Comparison of ENCODE assay signal across 8 mouse cellular contexts in the genomic region with DNA sequence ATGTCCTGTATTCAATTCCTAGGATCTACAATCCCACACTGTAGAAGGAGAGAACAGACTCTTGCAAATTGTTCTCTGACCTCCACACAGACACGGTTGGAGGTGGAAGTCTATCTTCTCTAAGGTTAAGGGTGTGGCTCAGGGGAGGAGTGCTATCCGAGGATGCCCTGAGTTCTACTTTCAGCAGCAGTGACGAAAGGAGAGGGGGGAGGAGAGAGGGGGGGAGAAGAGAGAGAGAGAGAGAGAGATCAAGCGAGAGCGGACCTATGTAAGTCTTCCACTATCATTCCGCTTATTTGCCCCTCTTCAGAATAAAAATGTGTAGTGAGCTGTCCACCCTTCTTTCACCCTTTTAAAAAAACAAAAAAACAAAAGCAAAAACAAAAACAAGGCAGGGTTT. TPM values are rescaled to one million over a fixed set of nuclear protein-coding genes. Genes with fewer than 3 reads are reported as not detected.
DNase-seq lines count a peak whose midpoint lies in the region; ATAC-seq and TF ChIP-seq lines count a peak whose summit lies in the region.

No protein-coding gene starts in this region.

- no peaks in the 10 kb centered on the region for H3K36me3 ChIP-seq in kidney, embryonic 14.5 days (ENCODE audit: control insufficient read depth, insufficient read depth, low read length)
- H3K36me3 ChIP-seq in hindbrain, postnatal 0 days (ENCODE audit: insufficient read depth, low read length): no peaks in the 10 kb centered on the region
- no peaks in the 10 kb centered on the region for H3K36me3 ChIP-seq in midbrain, embryonic 14.5 days (ENCODE audit: control insufficient read depth, insufficient read depth, low read length)

- H3K4me1 ChIP-seq in kidney, embryonic 14.5 days (ENCODE audit: control insufficient read depth, insufficient read depth, low read length): 0 out of 2 replicates have a peak, but pooled peaks cover 9% of the 10 kb centered on the region
- peaks cover 6% of the 10 kb centered on the region; the same call in 1 of the 2 replicates for H3K4me1 ChIP-seq in brown adipose tissue, adult 24 weeks (ENCODE audit: control insufficient read depth, insufficient read depth, insufficient read length, low read length)
- 0 out of 2 replicates have a peak, but pooled peaks cover 4% of the 10 kb centered on the region for H3K4me1 ChIP-seq in hindbrain, postnatal 0 days (ENCODE audit: insufficient read depth, low read length)
- H3K4me1 ChIP-seq in midbrain, embryonic 14.5 days (ENCODE audit: control insufficient read depth, insufficient read depth, low read length): 0 out of 2 replicates have a peak, but pooled peaks cover 5% of the 10 kb centered on the region

- H3K4me3 ChIP-seq in kidney, embryonic 14.5 days (ENCODE audit: low read length): peak overlapping the region; percentile 70
- peak overlapping the region; percentile 69 for H3K4me3 ChIP-seq in brown adipose tissue, adult 24 weeks (ENCODE audit: insufficient read depth, low read depth, low read length)
- H3K4me3 ChIP-seq in hindbrain, postnatal 0 days (ENCODE audit: low read length): peak overlapping the region; percentile 49
- peak overlapping the region; percentile 66 for H3K4me3 ChIP-seq in midbrain, embryonic 14.5 days (replicated peaks; ENCODE audit: low read depth, low read length)

- H3K9ac ChIP-seq in kidney, embryonic 14.5 days (ENCODE audit: low read depth, low read length): no peak overlapping the region
- H3K9ac ChIP-seq in hindbrain, postnatal 0 days (replicated peaks; ENCODE audit: low read length): peak overlapping the region; percentile 46; the same call in 1 of the 2 replicates
- peak overlapping the region; percentile 29; the same call in 1 of the 2 replicates for H3K9ac ChIP-seq in midbrain, embryonic 14.5 days (replicated peaks; ENCODE audit: low read length)

- 47% methylated on average over 6 of the region's 6 CpGs for WGBS in kidney, embryonic 14.5 days
- 39% methylated on average over 6 of the region's 6 CpGs for WGBS in hindbrain, postnatal 0 days
- WGBS in midbrain, embryonic 14.5 days: 51% methylated on average over 6 of the region's 6 CpGs

- H3K9me3 ChIP-seq in kidney, embryonic 14.5 days (ENCODE audit: control insufficient read depth, low read length): no peaks in the 10 kb centered on the region
- no peaks in the 10 kb centered on the region for H3K9me3 ChIP-seq in hindbrain, postnatal 0 days (ENCODE audit: low read length)
- no peaks in the 10 kb centered on the region for H3K9me3 ChIP-seq in midbrain, embryonic 14.5 days (ENCODE audit: control insufficient read depth, low read length)

- no peak for TF ChIP-seq CTCF in hindbrain, postnatal 0 days (IDR thresholded peaks at IDR 0.05; ENCODE audit: low read depth)

- peak overlapping the region; percentile 59 for H3K4me2 ChIP-seq in kidney, embryonic 14.5 days (replicated peaks; ENCODE audit: low read depth, low read length)
- H3K4me2 ChIP-seq in hindbrain, postnatal 0 days (ENCODE audit: low read depth, low read length): peak overlapping the region; percentile 63
- H3K4me2 ChIP-seq in midbrain, embryonic 14.5 days (ENCODE audit: low read length): peak overlapping the region; percentile 64

- no peaks in the 10 kb centered on the region for H3K27me3 ChIP-seq in kidney, embryonic 14.5 days (ENCODE audit: control insufficient read depth, insufficient read depth, low read length)
- no peaks in the 10 kb centered on the region for H3K27me3 ChIP-seq in hindbrain, postnatal 0 days (ENCODE audit: insufficient read depth, low read length)
- 0 out of 2 replicates have a peak, but pooled peaks cover 12% of the 10 kb centered on the region for H3K27me3 ChIP-seq in midbrain, embryonic 14.5 days (ENCODE audit: control insufficient read depth, insufficient read depth, low read length)

- no peak for DNase-seq in kidney, postnatal 10 days
- no peak for DNase-seq in hindbrain, postnatal 0 days (ENCODE audit: low spot score)
- no peak for DNase-seq in midbrain, embryonic 14.5 days
- DNase-seq in adrenal gland, adult 2 months: no peak
- no peak for DNase-seq in adrenal gland, adult 18-20 months (ENCODE audit: low spot score in 2 of 2)
- DNase-seq in urinary bladder, postnatal 10 days (ENCODE audit: low spot score): no peak

- ATAC-seq in kidney, embryonic 14.5 days (ENCODE audit: low FRiP score, low TSS enrichment): no peak
- ATAC-seq in hindbrain, postnatal 0 days: no peak
- ATAC-seq in midbrain, embryonic 14.5 days (ENCODE audit: low FRiP score, low TSS enrichment): no peak

- H3K27ac ChIP-seq in kidney, embryonic 14.5 days (ENCODE audit: low read depth, low read length): no peak overlapping the region
- H3K27ac ChIP-seq in brown adipose tissue, adult 24 weeks (replicated peaks; ENCODE audit: low read depth, low read length): no peak overlapping the region
- peak overlapping the region; percentile 76; the same call in 1 of the 2 replicates for H3K27ac ChIP-seq in hindbrain, postnatal 0 days
- peak overlapping the region; percentile 46; the same call in 1 of the 2 replicates for H3K27ac ChIP-seq in midbrain, embryonic 14.5 days (replicated peaks; ENCODE audit: low read depth, low read length)

RNA-seq across cellular contexts. Expression of gene Eef2k, which starts 8.2 kb away (rescaled TPM):
- 7.3 and 8.6 TPM in 2 replicates for polyA plus RNA-seq in kidney, embryonic 14.5 days (2014; fragmentation: Nextera tagmentation; extraction: Ambion mirVana)
- 3.5 and 5.0 TPM in 2 replicates for polyA plus RNA-seq in brown adipose tissue, adult 24 weeks (2012; ENCODE audit: insufficient read depth, insufficient read length, missing spikeins)
- 30.7 and 44.6 TPM in 2 replicates for total RNA-seq in hindbrain, postnatal 0 days (2014; rRNA removed)
- 31.5 and 32.1 TPM in 2 replicates for polyA plus RNA-seq in hindbrain, postnatal 0 days (2015; fragmentation: Nextera tagmentation; extraction: Ambion mirVana)
- 13.1 and 14.9 TPM in 2 replicates for polyA plus RNA-seq in midbrain, embryonic 14.5 days (2014; fragmentation: Nextera tagmentation; extraction: Ambion mirVana)
- 10 to 100 TPM; 28.3 to 37.6 TPM for total RNA-seq in adrenal gland, adult 2 months (2021)
- 16.6 and 17.1 TPM in 2 replicates for polyA plus RNA-seq in adrenal gland, adult 2 months (2012; rRNA removed)
- 10 to 100 TPM; 20.9 to 22.4 TPM for total RNA-seq in adrenal gland, adult 18-20 months (2021)

RNA-seq across cellular contexts. Expression of gene Gm5737, which starts 22.3 kb away (rescaled TPM):
- polyA plus RNA-seq in kidney, embryonic 14.5 days (2014; fragmentation: Nextera tagmentation; extraction: Ambion mirVana): not detected in 2 replicates
- not detected in 2 replicates for polyA plus RNA-seq in brown adipose tissue, adult 24 weeks (2012; ENCODE audit: insufficient read depth, insufficient read length, missing spikeins)
- 0.58 TPM in 1 of 2 replicates, not detected in the other for total RNA-seq in hindbrain, postnatal 0 days (2014; rRNA removed)
- 0.11 and 0.14 TPM in 2 replicates for polyA plus RNA-seq in hindbrain, postnatal 0 days (2015; fragmentation: Nextera tagmentation; extraction: Ambion mirVana)
- 0.17 TPM in 1 of 2 replicates, not detected in the other for polyA plus RNA-seq in midbrain, embryonic 14.5 days (2014; fragmentation: Nextera tagmentation; extraction: Ambion mirVana)
- not detected for total RNA-seq in adrenal gland, adult 2 months (2021)
- polyA plus RNA-seq in adrenal gland, adult 2 months (2012; rRNA removed): not detected in 2 replicates
- not detected for total RNA-seq in adrenal gland, adult 18-20 months (2021)

Comparison
In these comparisons a context has a peak if more than half of its experiments do, and no peak if none do; other contexts are left out.
1. H3K27ac ChIP-seq: peak in hindbrain, postnatal 0 days (single experiment) and midbrain, embryonic 14.5 days (single experiment); none in kidney, embryonic 14.5 days (single experiment) and brown adipose tissue, adult 24 weeks (single experiment).
2. Peak in every context shown above with its lines, with median percentiles within 50 percentile points of each other: H3K4me2 ChIP-seq and H3K4me3 ChIP-seq.